Comparison of ENCODE assay signal across 12 mouse cellular contexts in the genomic region with DNA sequence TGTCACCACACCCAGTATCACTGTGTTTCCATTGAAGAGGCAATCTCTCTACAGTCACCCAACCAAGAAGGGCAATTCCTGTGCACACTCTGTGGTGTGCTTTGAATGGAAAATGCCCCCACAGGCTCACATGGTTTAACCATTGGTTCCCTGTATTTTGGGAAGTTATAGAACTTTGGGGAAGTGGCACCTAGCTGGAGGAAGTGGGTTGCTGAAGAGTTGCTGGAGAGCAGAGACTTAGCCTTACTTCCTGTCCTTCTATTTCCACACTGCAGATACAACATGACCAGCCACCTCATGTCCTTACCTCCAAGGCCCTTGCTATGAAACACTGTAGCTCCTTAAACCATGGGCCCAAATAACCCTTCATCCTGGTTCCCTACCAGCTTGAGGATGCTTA. TPM values are rescaled to one million over a fixed set of nuclear protein-coding genes. Genes with fewer than 3 reads are reported as not detected.
"Had no signal": no experiment of that assay in that cellular context is flagged by ENCODE, and none has a peak within 500 bp of the region (broad histone marks: within the 10 kb centered on the region; RNA-seq: fewer than 3 reads in every experiment).

No protein-coding gene starts in this region.

- ATAC-seq: liver, embryonic 12.5 days; midbrain, embryonic 15.5 days had no signal

- DNase-seq: kidney, adult 2 months; kidney, postnatal 36 days; left cerebral cortex, postnatal 4 days; lung, adult 18-20 months; lung, postnatal 10 days; lung, postnatal 36 days; thymus, adult 18-20 months; thymus, postnatal 36 days had no signal

RNA-seq across cellular contexts. Expression of gene Abcc8, which starts 4.4 kb away (rescaled TPM):
- total RNA-seq: monocyte, adult 5-6 weeks had no signal

RNA-seq across cellular contexts. Expression of gene Ush1c, which starts 54.1 kb away (rescaled TPM):
- total RNA-seq: layer of hippocampus, postnatal 14 days; monocyte, adult 5-6 weeks had no signal

RNA-seq across cellular contexts. Expression of gene Otog, which starts 56.6 kb away (rescaled TPM):
- total RNA-seq: monocyte, adult 5-6 weeks had no signal
